Mouse (Mus musculus) heart, postnatal 0 days (tissue): ENCODE measurements at regions not wholly inside any gene's neighbourhood (a gene's known extent, or its start where the extent isn't known, plus 50 kb on each side); places are given as distances from the start of the nearest gene placed in this dataset.

ENCODE experiments used
- ATAC-seq: fragments of 200-750 bp; cut with Nextera tagmentation; 2 replicates; pipeline ENCODE4 v1.8.0; 2017; ENCODE audit warnings: low read depth, moderate number of reproducible peaks, moderate library complexity; ENCODE audit not compliant: insufficient read depth
- DNase-seq: peaks from one replicate; pipeline ENCODE4 v3.0.0-alpha.2; 2016; ENCODE audit warnings: low spot score
- H3K27ac ChIP-seq: fragments of 300-500 bp; sonication (generic); 2 replicates; pipeline ENCODE4 v1.5.1; 2014; ENCODE audit warnings: low read depth, mild to moderate bottlenecking
- H3K27me3 ChIP-seq: fragments of 300-500 bp; sonication (generic); 2 replicates; pipeline ENCODE4 v1.6.1; 2014; ENCODE audit warnings: low read length, mixed read lengths; ENCODE audit not compliant: control insufficient read depth, insufficient read depth
- H3K36me3 ChIP-seq: fragments of 300-500 bp; sonication (generic); replicated peaks from 2 replicates; pipeline ENCODE4 v1.6.1; 2014; ENCODE audit warnings: low read length, mixed read lengths; ENCODE audit not compliant: control insufficient read depth, insufficient read depth
- H3K4me1 ChIP-seq: fragments of 300-500 bp; sonication (generic); 2 replicates; pipeline ENCODE4 v1.6.1; 2014; ENCODE audit warnings: antibody characterized with exemption; ENCODE audit not compliant: control insufficient read depth, insufficient read depth
- H3K4me2 ChIP-seq: fragments of 300-500 bp; sonication (generic); 2 replicates; pipeline ENCODE4 v1.6.1; 2014; ENCODE audit warnings: low read depth, mild to moderate bottlenecking, low read length, moderate library complexity
- H3K4me3 ChIP-seq: fragments of 300-500 bp; sonication (generic); 2 replicates; pipeline ENCODE4 v1.5.1; 2014; ENCODE audit warnings: low read depth, low read length
- H3K9ac ChIP-seq: fragments of 300-500 bp; sonication (generic); replicated peaks from 2 replicates; pipeline ENCODE4 v1.6.1; 2014; ENCODE audit warnings: low read depth, low read length, mixed read lengths
- H3K9me3 ChIP-seq: fragments of 300-500 bp; sonication (generic); replicated peaks from 2 replicates; pipeline ENCODE4 v1.6.1; 2016; ENCODE audit warnings: low read length; ENCODE audit not compliant: control insufficient read depth
- CTCF ChIP-seq: IDR thresholded peaks from 2 replicates; pipeline ENCODE4 v1.5.1; 2016; ENCODE audit warnings: antibody characterized with exemption, control low read depth, low read depth
- EP300 ChIP-seq: IDR thresholded peaks from 2 replicates; pipeline ENCODE4 v1.6.1; 2016; ENCODE audit warnings: antibody characterized with exemption, low read depth
- WGBS: fragments of 180-500 bp; shearing (Covaris S2); extraction: QIAGEN DNeasy Blood & Tissue Kit; methylation state at CpG from one replicate; pipeline ENCODE4 v1.1.7; 2014; 5-methylcytosine and 5-hydroxymethylcytosine counted together

DNA sequence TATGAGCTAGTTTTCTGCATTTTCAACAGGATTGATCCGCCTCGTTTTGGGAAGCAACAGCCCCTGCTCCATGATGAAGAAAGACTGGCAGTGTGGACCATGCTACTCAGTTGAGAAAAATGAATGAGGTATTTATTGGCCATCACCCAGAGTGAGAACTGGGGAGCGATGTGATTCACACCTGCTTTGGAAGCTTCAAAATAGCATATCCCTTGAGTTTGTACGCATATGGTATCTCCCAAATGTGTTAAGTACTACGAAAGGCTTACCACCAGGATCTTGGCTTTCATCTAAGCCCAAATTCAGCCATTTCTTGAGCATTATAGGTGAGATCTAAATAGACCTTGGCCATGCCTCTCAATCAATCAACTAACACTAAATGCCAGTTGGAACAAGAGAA, 55.5 kb upstream of the Boc start:
- no peak overlapping the region for H3K27ac ChIP-seq
- WGBS: 93% methylated on average over 5 of the region's 5 CpGs
- TF ChIP-seq CTCF (no peak), EP300 (no peak)

DNA sequence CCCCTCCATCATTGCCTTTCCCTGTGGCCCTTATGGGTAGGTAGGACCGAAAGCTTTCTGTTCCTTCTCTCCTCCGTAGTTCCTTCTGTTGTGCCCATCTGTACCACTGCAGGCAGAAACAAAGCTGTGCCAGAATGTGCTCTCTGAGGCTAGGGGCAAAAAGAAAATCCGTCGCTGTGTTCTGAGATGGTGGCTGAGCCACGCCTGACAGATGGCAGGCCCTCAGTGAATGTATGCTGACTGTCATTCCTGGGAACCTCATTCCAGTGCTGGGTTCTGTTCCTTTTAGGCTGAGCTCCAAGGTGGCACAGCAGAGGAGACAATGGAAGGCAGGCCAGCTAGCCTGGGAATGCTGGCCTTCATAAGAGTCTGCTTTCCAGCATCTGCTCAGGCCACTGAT, 54.0 kb upstream of the Boc start:
- no peak overlapping the region for H3K4me2 ChIP-seq
- H3K4me1 ChIP-seq: peaks cover 11% of the 10 kb centered on the region
- H3K36me3 ChIP-seq: no peaks in the 10 kb centered on the region
- no peaks in the 10 kb centered on the region for H3K9me3 ChIP-seq
- 71% methylated on average over 5 of the region's 5 CpGs for WGBS
- H3K27ac ChIP-seq: no peak overlapping the region
- TF ChIP-seq CTCF (no peak), EP300 (no peak)
- DNase-seq (no peak), ATAC-seq (no peak)
- no peak overlapping the region for H3K9ac ChIP-seq
- H3K27me3 ChIP-seq: no peaks in the 10 kb centered on the region
- no peak overlapping the region for H3K4me3 ChIP-seq

More for the DNA sequence above, 55.5 kb upstream of the Boc start:
- H3K36me3 ChIP-seq: no peaks in the 10 kb centered on the region
- H3K4me3 ChIP-seq: no peak overlapping the region
- H3K4me2 ChIP-seq: no peak overlapping the region
- no peaks in the 10 kb centered on the region for H3K27me3 ChIP-seq
- no peak for ATAC-seq
- H3K4me1 ChIP-seq: peaks cover 11% of the 10 kb centered on the region
- H3K9me3 ChIP-seq: no peaks in the 10 kb centered on the region
- H3K9ac ChIP-seq: no peak overlapping the region
- DNase-seq: no peak

GRCm38 (mm10) chr16:44611525-44611924, 52.8 kb upstream of the Boc start:
- H3K9me3 ChIP-seq: no peaks in the 10 kb centered on the region
- DNase-seq: no peak
- H3K27ac ChIP-seq: no peak overlapping the region
- WGBS: 78% methylated on average over 6 of the region's 6 CpGs
- H3K4me1 ChIP-seq: peaks cover 5% of the 10 kb centered on the region
- ATAC-seq: no peak
- H3K9ac ChIP-seq: no peak overlapping the region
- no peaks in the 10 kb centered on the region for H3K27me3 ChIP-seq
- H3K4me3 ChIP-seq: no peak overlapping the region
- H3K4me2 ChIP-seq: no peak overlapping the region
- TF ChIP-seq CTCF (no peak), EP300 (no peak)
- no peaks in the 10 kb centered on the region for H3K36me3 ChIP-seq

GRCm38 (mm10) chr16:44608586-44608985, 49.9 kb upstream of the Boc start:
- no peak overlapping the region for H3K4me2 ChIP-seq
- no peak for ATAC-seq
- no peaks in the 10 kb centered on the region for H3K36me3 ChIP-seq
- TF ChIP-seq EP300: no peak
- H3K27me3 ChIP-seq: no peaks in the 10 kb centered on the region
- DNase-seq: no peak
- 84% methylated on average over 1 of the region's 1 CpGs for WGBS
- H3K4me1 ChIP-seq: no peaks in the 10 kb centered on the region
- H3K9ac ChIP-seq: no peak overlapping the region
- H3K9me3 ChIP-seq: no peaks in the 10 kb centered on the region
- no peak overlapping the region for H3K4me3 ChIP-seq
- no peak overlapping the region for H3K27ac ChIP-seq
